ENCODE assay signal across 18 mouse cellular contexts in genomic region chr15:77889761-77890422, GRCm38 (mm10). TPM values are rescaled to one million over a fixed set of nuclear protein-coding genes. Genes with fewer than 3 reads are reported as not detected.
A peak's percentile ranks its signal among the peaks of the same experiment; 100 is the strongest.
DNase-seq lines count a peak whose midpoint lies in the region; ATAC-seq and TF ChIP-seq lines count a peak whose summit lies in the region.
"Had no signal": no experiment of that assay in that cellular context is flagged by ENCODE, and none has a peak within 500 bp of the region (broad histone marks: within the 10 kb centered on the region; RNA-seq: fewer than 3 reads in every experiment).

No protein-coding gene starts in this region.

- no peak for TF ChIP-seq CTCF in lung, embryonic 14.5 days (IDR thresholded peaks at IDR 0.05; ENCODE audit: low read depth)

- 31% methylated on average over 4 of the region's 4 CpGs for WGBS in lung, embryonic 14.5 days
- 55% methylated on average over 4 of the region's 4 CpGs for WGBS in neural tube, embryonic 15.5 days

- no peak overlapping the region for H3K4me3 ChIP-seq in lung, embryonic 14.5 days (ENCODE audit: low read depth, low read length)
- no peak overlapping the region for H3K4me3 ChIP-seq in neural tube, embryonic 15.5 days (replicated peaks)
- H3K4me3 ChIP-seq: embryonic facial prominence, embryonic 13.5 days; forebrain, embryonic 15.5 days; limb, embryonic 13.5 days; liver, embryonic 13.5 days; midbrain, embryonic 13.5 days; neural tube, embryonic 13.5 days had no signal

- H3K9me3 ChIP-seq in lung, embryonic 14.5 days (ENCODE audit: low read depth, low read length) = no peaks in the 10 kb centered on the region
- no peaks in the 10 kb centered on the region for H3K9me3 ChIP-seq in neural tube, embryonic 15.5 days (replicated peaks)
- H3K9me3 ChIP-seq: embryonic facial prominence, embryonic 13.5 days; forebrain, embryonic 15.5 days; limb, embryonic 13.5 days; liver, embryonic 13.5 days; midbrain, embryonic 13.5 days; neural tube, embryonic 13.5 days had no signal

- H3K4me1 ChIP-seq in lung, embryonic 14.5 days (ENCODE audit: insufficient read depth) = no peaks in the 10 kb centered on the region
- no peaks in the 10 kb centered on the region for H3K4me1 ChIP-seq in neural tube, embryonic 15.5 days
- H3K4me1 ChIP-seq: forebrain, embryonic 15.5 days; limb, embryonic 13.5 days; midbrain, embryonic 13.5 days had no signal

- no peak overlapping the region for H3K4me2 ChIP-seq in lung, embryonic 14.5 days
- no peak overlapping the region for H3K4me2 ChIP-seq in neural tube, embryonic 15.5 days
- H3K4me2 ChIP-seq: embryonic facial prominence, embryonic 13.5 days; forebrain, embryonic 15.5 days; heart, embryonic 11.5 days; hindbrain, embryonic 14.5 days; limb, embryonic 13.5 days; liver, embryonic 13.5 days; midbrain, embryonic 13.5 days; neural tube, embryonic 13.5 days had no signal

- DNase-seq in lung, embryonic 14.5 days = peak; percentile 24
- DNase-seq in lung, postnatal 25 days (ENCODE audit: low spot score) = no peak
- peak; percentile 59 for DNase-seq in lung, postnatal 10 days
- DNase-seq in right cerebral cortex, adult 18-20 months = no peak
- no peak for DNase-seq in urinary bladder, postnatal 4 days (ENCODE audit: low spot score in 2 of 2)
- DNase-seq: cerebellum, adult 2 months; gastrocnemius, postnatal 36 days; liver, embryonic 13.5 days had no signal

- H3K36me3 ChIP-seq in lung, embryonic 14.5 days (ENCODE audit: insufficient read depth) = no peaks in the 10 kb centered on the region
- no peaks in the 10 kb centered on the region for H3K36me3 ChIP-seq in neural tube, embryonic 15.5 days
- H3K36me3 ChIP-seq: embryonic facial prominence, embryonic 13.5 days; forebrain, embryonic 15.5 days; limb, embryonic 13.5 days; liver, embryonic 13.5 days; midbrain, embryonic 13.5 days; neural tube, embryonic 13.5 days had no signal

- ATAC-seq in lung, embryonic 14.5 days (ENCODE audit: insufficient read depth) = no peak
- ATAC-seq in granulocyte monocyte progenitor cell, adult 5-6 weeks (replicated peaks; ENCODE audit: poor library complexity, severe bottlenecking) = peak; percentile 15; the same call in 1 of the 2 replicates
- no peak for ATAC-seq in neural tube, embryonic 15.5 days (ENCODE audit: low FRiP score)
- ATAC-seq: forebrain, embryonic 15.5 days; midbrain, embryonic 13.5 days had no signal

- no peaks in the 10 kb centered on the region for H3K27me3 ChIP-seq in lung, embryonic 14.5 days (ENCODE audit: insufficient read depth, low read length)
- no peaks in the 10 kb centered on the region; the same call in 1 of the 2 replicates for H3K27me3 ChIP-seq in neural tube, embryonic 15.5 days (replicated peaks)
- H3K27me3 ChIP-seq: embryonic facial prominence, embryonic 13.5 days; forebrain, embryonic 15.5 days; limb, embryonic 13.5 days; midbrain, embryonic 13.5 days; neural tube, embryonic 13.5 days had no signal

- no peak overlapping the region for H3K9ac ChIP-seq in lung, embryonic 14.5 days
- no peak overlapping the region for H3K9ac ChIP-seq in neural tube, embryonic 15.5 days (replicated peaks)
- H3K9ac ChIP-seq: embryonic facial prominence, embryonic 13.5 days; forebrain, embryonic 15.5 days; hindbrain, embryonic 14.5 days; limb, embryonic 13.5 days; liver, embryonic 13.5 days; midbrain, embryonic 13.5 days; neural tube, embryonic 13.5 days had no signal

- no peak overlapping the region; the same call in none of the 2 replicates for H3K27ac ChIP-seq in lung, embryonic 14.5 days (ENCODE audit: low read depth)
- H3K27ac ChIP-seq in neural tube, embryonic 15.5 days (replicated peaks) = no peak overlapping the region
- H3K27ac ChIP-seq: embryonic facial prominence, embryonic 13.5 days; forebrain, embryonic 15.5 days; hindbrain, embryonic 14.5 days; kidney, postnatal 0 days; limb, embryonic 13.5 days; liver, embryonic 13.5 days; midbrain, embryonic 13.5 days; neural tube, embryonic 13.5 days had no signal

RNA-seq across cellular contexts. Expression of gene Txn2, which starts 38.9 kb away (rescaled TPM):
- polyA plus RNA-seq in lung, embryonic 14.5 days (2014; fragmentation: Nextera tagmentation; extraction: Ambion mirVana) = 209 and 227 TPM in 2 replicates
- 214 and 226 TPM in 2 replicates for total RNA-seq in granulocyte monocyte progenitor cell, adult 5-6 weeks (2014; fragmentation: Nextera tagmentation)
- 65.7 and 89.0 TPM in 2 replicates for total RNA-seq in granulocyte monocyte progenitor cell, adult 5-6 weeks (2017)
- 193 and 217 TPM in 2 replicates for polyA plus RNA-seq in neural tube, embryonic 15.5 days (2015; fragmentation: Nextera tagmentation; extraction: Ambion mirVana)

RNA-seq across cellular contexts. Expression of gene Myh9, which starts 47.9 kb away (rescaled TPM):
- polyA plus RNA-seq in lung, embryonic 14.5 days (2014; fragmentation: Nextera tagmentation; extraction: Ambion mirVana) = 86.6 and 87.5 TPM in 2 replicates
- 199 and 315 TPM in 2 replicates for total RNA-seq in granulocyte monocyte progenitor cell, adult 5-6 weeks (2014; fragmentation: Nextera tagmentation)
- 285 and 305 TPM in 2 replicates for total RNA-seq in granulocyte monocyte progenitor cell, adult 5-6 weeks (2017)
- polyA plus RNA-seq in neural tube, embryonic 15.5 days (2015; fragmentation: Nextera tagmentation; extraction: Ambion mirVana) = 9.6 and 17.7 TPM in 2 replicates

Comparison
In these comparisons a context has a peak if more than half of its experiments do, and no peak if none do; other contexts are left out.
1. DNase-seq: peak in lung, embryonic 14.5 days (single experiment) and lung, postnatal 10 days (single experiment); none in lung, postnatal 25 days (single experiment), right cerebral cortex, adult 18-20 months (single experiment) and urinary bladder, postnatal 4 days (0 of 2).